Mouse (Mus musculus): ENCODE data around the gene Psmb6. TPM values are rescaled to one million over a fixed set of nuclear protein-coding genes. Genes with fewer than 3 reads are reported as not detected.

The Psmb6 gene
- polyA plus RNA-seq, 2 experiments, result 155 to 345 TPM

DNA sequence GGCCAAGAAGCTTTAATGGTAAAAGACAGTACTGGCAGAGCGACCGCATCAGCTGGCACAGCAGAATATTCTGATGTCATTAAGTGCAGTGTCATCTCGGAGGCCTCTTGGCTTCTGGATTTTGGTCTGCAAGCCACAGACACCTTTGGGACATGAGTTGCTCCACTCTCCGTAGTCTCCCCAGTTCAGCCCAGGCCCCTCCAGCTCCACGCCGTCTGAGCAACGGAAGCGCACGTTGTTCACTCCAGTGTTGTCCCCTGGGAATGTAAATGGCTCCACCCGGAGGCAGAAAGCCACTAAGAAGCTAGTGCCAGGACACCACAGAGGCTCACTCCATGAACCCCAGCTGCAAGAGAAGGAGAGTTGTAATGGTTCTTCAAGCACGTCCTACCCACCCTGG lies 11.6 kb upstream of the Psmb6 start:
- no peak overlapping the region for H3K4me2 ChIP-seq (ENCODE audit: low read depth)
- H3K9me3 ChIP-seq (ENCODE audit: control insufficient read depth, low read length), result no peaks in the 10 kb centered on the region
- no peak for ATAC-seq (ENCODE audit: insufficient read depth)
- H3K4me3 ChIP-seq (ENCODE audit: insufficient read depth in 1 of 2, low read depth in 2 of 2, low read length in 2 of 2), result no peak overlapping the region
- peaks cover 3% of the 10 kb centered on the region; the same call in 1 of the 2 replicates for H3K27me3 ChIP-seq (ENCODE audit: control insufficient read depth, insufficient read depth, low read length)
- H3K9ac ChIP-seq (replicated peaks), result no peak overlapping the region
- H3K27ac ChIP-seq, result no peak overlapping the region
- WGBS (ENCODE audit: insufficient replicate concordance), result 56% methylated on average over 11 of the region's 11 CpGs
- DNase-seq (ENCODE audit: low read depth in 3 of 3, low spot score in 3 of 3), result no peak
- TF ChIP-seq CTCF (IDR thresholded peaks at IDR 0.05; ENCODE audit: low read depth) (no peak), EP300 (IDR thresholded peaks at IDR 0.05; ENCODE audit: low read depth) (no peak)
- H3K4me1 ChIP-seq (replicated peaks; ENCODE audit: control insufficient read depth in 2 of 2, insufficient read depth in 2 of 2, low read length in 1 of 2), result peaks cover 6% of the 10 kb centered on the region in 2 experiments; a peak in 3 of 4 replicates
- no peaks in the 10 kb centered on the region for H3K36me3 ChIP-seq (replicated peaks; ENCODE audit: control insufficient read depth, insufficient read depth, low read depth)

DNA sequence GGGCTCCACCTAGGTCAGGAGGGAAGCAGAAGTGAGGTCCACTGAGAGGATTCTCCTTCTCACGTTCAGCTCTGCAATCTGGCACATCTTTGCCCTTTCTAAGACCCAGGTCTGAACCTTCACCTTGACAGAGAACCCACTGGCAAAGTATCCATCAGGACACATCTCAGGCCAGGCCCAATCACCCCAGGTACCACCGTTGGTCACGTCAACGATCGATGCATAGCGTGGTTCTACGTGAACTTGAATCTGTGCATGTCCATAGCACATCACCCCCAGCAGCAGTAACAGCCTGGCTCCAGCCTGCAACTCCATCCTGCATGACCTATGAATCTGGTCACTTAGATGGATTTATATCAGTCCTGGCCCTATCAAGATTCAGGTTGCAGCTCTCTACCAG lies 10.9 kb upstream of the Psmb6 start, which contains the start of gene Vmo1:
Vmo1 (minus strand) TSS at position 329 of the 400 bp plus-strand sequence.
- WGBS (ENCODE audit: insufficient replicate concordance), result 72% methylated on average over 7 of the region's 7 CpGs
- no peak for TF ChIP-seq EP300 (IDR thresholded peaks at IDR 0.05; ENCODE audit: low read depth)
- TF ChIP-seq CTCF (IDR thresholded peaks at IDR 0.05; ENCODE audit: low read depth), result no peak
- Histone ChIP-seq H3K27ac (no peak within 1 kb of the TSS), H3K36me3 (replicated peaks; ENCODE audit: control insufficient read depth, insufficient read depth, low read depth) (no peaks in the 10 kb centered on the region), H3K4me3 (ENCODE audit: insufficient read depth in 1 of 2, low read depth in 2 of 2, low read length in 2 of 2) (no peak within 1 kb of the TSS), H3K9me3 (ENCODE audit: control insufficient read depth, low read length) (no peaks in the 10 kb centered on the region), H3K4me1 (replicated peaks; ENCODE audit: control insufficient read depth in 2 of 2, insufficient read depth in 2 of 2, low read length in 1 of 2) (peaks cover 6 to 13% of the 10 kb centered on the region in 2 experiments; a peak in 3 of 4 replicates), H3K9ac (replicated peaks) (no peak within 1 kb of the TSS), H3K4me2 (ENCODE audit: low read depth) (no peak within 1 kb of the TSS), H3K27me3 (ENCODE audit: control insufficient read depth, insufficient read depth, low read length) (peaks cover 3% of the 10 kb centered on the region; the same call in 1 of the 2 replicates)
- ATAC-seq (ENCODE audit: insufficient read depth), result no peak
- DNase-seq (ENCODE audit: low read depth in 3 of 3, low spot score in 3 of 3), result no peak

- H3K27ac ChIP-seq, result no peak overlapping the region
- H3K9me3 ChIP-seq (ENCODE audit: control insufficient read depth, low read length), result no peaks in the 10 kb centered on the region
- no peak for ATAC-seq (ENCODE audit: insufficient read depth)
- no peak overlapping the region for H3K9ac ChIP-seq (replicated peaks)
- peaks cover 6 to 13% of the 10 kb centered on the region in 2 experiments; a peak in 3 of 4 replicates for H3K4me1 ChIP-seq (replicated peaks; ENCODE audit: control insufficient read depth in 2 of 2, insufficient read depth in 2 of 2, low read length in 1 of 2)
- WGBS (ENCODE audit: insufficient replicate concordance), result 17% methylated on average over 2 of the region's 2 CpGs
- H3K36me3 ChIP-seq (replicated peaks; ENCODE audit: control insufficient read depth, insufficient read depth, low read depth), result no peaks in the 10 kb centered on the region
- H3K4me2 ChIP-seq (ENCODE audit: low read depth), result no peak overlapping the region
- TF ChIP-seq CTCF (IDR thresholded peaks at IDR 0.05; ENCODE audit: low read depth) (peak; percentile 67), EP300 (IDR thresholded peaks at IDR 0.05; ENCODE audit: low read depth) (no peak)
- peaks cover 13% of the 10 kb centered on the region for H3K27me3 ChIP-seq (ENCODE audit: control insufficient read depth, insufficient read depth, low read length)
- no peak overlapping the region for H3K4me3 ChIP-seq (ENCODE audit: insufficient read depth in 1 of 2, low read depth in 2 of 2, low read length in 2 of 2)
- peak in 1 of 3 experiments; percentile 48 for DNase-seq (ENCODE audit: low read depth in 3 of 3, low spot score in 3 of 3)
Measured at GRCm38 (mm10) chr11:70516352-70516751, 8.8 kb upstream of the Psmb6 start.

GRCm38 (mm10) chr11:70518436-70518835 lies 6.7 kb upstream of the Psmb6 start:
- Histone ChIP-seq H3K4me2 (ENCODE audit: low read depth) (peak overlapping the region; percentile 7; the same call in 1 of the 2 replicates), H3K27me3 (ENCODE audit: control insufficient read depth, insufficient read depth, low read length) (peaks cover 13% of the 10 kb centered on the region), H3K36me3 (replicated peaks; ENCODE audit: control insufficient read depth, insufficient read depth, low read depth) (no peaks in the 10 kb centered on the region), H3K4me1 (replicated peaks; ENCODE audit: control insufficient read depth in 2 of 2, insufficient read depth in 2 of 2, low read length in 1 of 2) (peaks cover 6 to 18% of the 10 kb centered on the region in 2 experiments; a peak in 3 of 4 replicates), H3K9me3 (ENCODE audit: control insufficient read depth, low read length) (no peaks in the 10 kb centered on the region), H3K27ac (no peak overlapping the region), H3K9ac (replicated peaks) (no peak overlapping the region), H3K4me3 (ENCODE audit: insufficient read depth in 1 of 2, low read depth in 2 of 2, low read length in 2 of 2) (no peak overlapping the region)
- TF ChIP-seq CTCF (IDR thresholded peaks at IDR 0.05; ENCODE audit: low read depth), result no peak
- TF ChIP-seq EP300 (IDR thresholded peaks at IDR 0.05; ENCODE audit: low read depth), result 0 out of 2 replicates have a peak, but pooled peaks have one; percentile 4
- WGBS (ENCODE audit: insufficient replicate concordance), result 17% methylated on average over 1 of the region's 1 CpGs
- DNase-seq (ENCODE audit: low read depth in 3 of 3, low spot score in 3 of 3) (no peak), ATAC-seq (ENCODE audit: insufficient read depth) (peak; percentile 31; the same call in 1 of the 2 replicates)

GRCm38 (mm10) chr11:70518923-70519322 lies 6.2 kb upstream of the Psmb6 start, which contains the start of gene Gltpd2:
Gene Gltpd2, plus strand, starts transcription at chr11:70519196.
- WGBS (ENCODE audit: insufficient replicate concordance), result 52% methylated on average over 10 of the region's 10 CpGs
- H3K9me3 ChIP-seq (ENCODE audit: control insufficient read depth, low read length), result no peaks in the 10 kb centered on the region

More at GRCm38 (mm10) chr11:70518923-70519322, 6.2 kb upstream of the Psmb6 start, which contains the start of gene Gltpd2:
- H3K36me3 ChIP-seq (replicated peaks; ENCODE audit: control insufficient read depth, insufficient read depth, low read depth), result no peaks in the 10 kb centered on the region
- peak within 1 kb of the TSS; percentile 22 to 36 for H3K4me3 ChIP-seq (ENCODE audit: insufficient read depth in 1 of 2, low read depth in 2 of 2, low read length in 2 of 2)
- no peak within 1 kb of the TSS; the same call in none of the 2 replicates for H3K9ac ChIP-seq (replicated peaks)
- no peak within 1 kb of the TSS for H3K27ac ChIP-seq
- DNase-seq (ENCODE audit: low read depth in 3 of 3, low spot score in 3 of 3) (no peak), ATAC-seq (ENCODE audit: insufficient read depth) (peak; percentile 55; the same call in 1 of the 2 replicates)
- TF ChIP-seq EP300 (IDR thresholded peaks at IDR 0.05; ENCODE audit: low read depth), result no peak
- no peak for TF ChIP-seq CTCF (IDR thresholded peaks at IDR 0.05; ENCODE audit: low read depth)
- peaks cover 6 to 18% of the 10 kb centered on the region in 2 experiments; a peak in 3 of 4 replicates for H3K4me1 ChIP-seq (replicated peaks; ENCODE audit: control insufficient read depth in 2 of 2, insufficient read depth in 2 of 2, low read length in 1 of 2)
- H3K4me2 ChIP-seq (ENCODE audit: low read depth), result peak within 1 kb of the TSS; percentile 51
- H3K27me3 ChIP-seq (ENCODE audit: control insufficient read depth, insufficient read depth, low read length), result peaks cover 13% of the 10 kb centered on the region

All from liver, embryonic 14.5 days (tissue).